Mouse (Mus musculus): ENCODE data around the gene Gprasp2.

DNA sequence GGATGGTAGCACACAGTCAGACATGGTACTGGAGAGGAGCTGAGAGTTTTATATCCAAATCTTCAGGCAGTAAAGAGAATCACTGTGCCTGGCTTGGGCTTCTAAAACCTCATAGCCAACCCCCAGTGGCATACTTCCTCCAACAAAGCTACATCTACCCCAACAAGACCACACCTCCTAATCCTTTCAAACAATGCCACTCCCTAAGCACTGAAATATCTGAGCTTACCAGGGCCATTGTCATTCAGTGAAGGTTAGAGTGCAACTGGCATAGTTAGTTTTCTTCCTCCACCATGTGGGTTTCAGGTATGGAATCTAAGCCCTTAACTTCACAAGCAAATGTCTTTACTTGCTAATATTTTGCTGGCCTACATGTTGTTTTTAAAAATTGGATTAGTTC is 47.3 kb upstream of the Gprasp2 start:
- TF ChIP-seq EP300 (IDR thresholded peaks at IDR 0.05; ENCODE audit: low read depth) (no peak), CTCF (IDR thresholded peaks at IDR 0.05; ENCODE audit: low read depth) (no peak)
